Mouse (Mus musculus): ENCODE results near the gene Gm28308. TPM values are rescaled to one million over a fixed set of nuclear protein-coding genes. Genes with fewer than 3 reads are reported as not detected.

Gene Gm28308
- total RNA-seq, 2 experiments from 2014 or later, result not detected

DNA sequence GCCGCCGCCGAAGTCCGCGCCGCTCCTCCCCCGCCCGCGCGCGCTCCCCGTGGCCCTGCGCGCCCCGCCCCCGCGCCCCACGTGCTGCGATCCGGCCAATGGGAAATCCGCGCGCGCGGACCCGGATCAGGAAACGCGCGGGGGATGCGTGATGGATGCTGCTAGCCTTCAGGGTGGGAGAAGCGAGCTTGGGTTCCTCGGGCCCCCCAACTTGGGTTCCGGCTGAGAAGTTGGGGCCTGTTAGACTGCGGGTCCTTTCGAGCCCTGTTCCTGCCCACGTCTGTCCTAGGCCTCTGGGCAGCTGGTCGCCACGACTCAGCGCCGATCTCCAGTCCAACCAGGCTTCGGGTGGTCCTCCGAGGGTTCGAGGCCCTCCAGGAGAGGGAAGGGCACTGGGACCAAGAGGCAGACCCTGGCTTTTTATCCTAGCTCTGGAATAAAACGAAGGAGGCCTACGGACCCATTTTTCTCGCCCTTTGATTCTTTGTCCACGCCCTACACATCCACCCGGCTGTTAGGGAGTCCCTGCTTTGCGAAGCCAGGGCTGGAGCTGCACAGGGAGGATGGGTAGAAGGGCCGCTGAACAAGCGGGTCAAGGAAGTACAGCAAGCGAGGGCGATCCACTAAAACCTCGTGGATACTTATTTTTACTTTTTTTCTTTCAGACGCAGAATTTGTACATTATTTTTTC is 21.1 kb downstream of the Gm28308 start:
- DNase-seq, result peak; percentile 76 to 80
- intact Hi-C loops (cut with DNase I), result loop anchor here (5.0 kb wide), 1 partner anchor 35 kb away; the partner anchor contains the start of gene Hoxa1

DNA sequence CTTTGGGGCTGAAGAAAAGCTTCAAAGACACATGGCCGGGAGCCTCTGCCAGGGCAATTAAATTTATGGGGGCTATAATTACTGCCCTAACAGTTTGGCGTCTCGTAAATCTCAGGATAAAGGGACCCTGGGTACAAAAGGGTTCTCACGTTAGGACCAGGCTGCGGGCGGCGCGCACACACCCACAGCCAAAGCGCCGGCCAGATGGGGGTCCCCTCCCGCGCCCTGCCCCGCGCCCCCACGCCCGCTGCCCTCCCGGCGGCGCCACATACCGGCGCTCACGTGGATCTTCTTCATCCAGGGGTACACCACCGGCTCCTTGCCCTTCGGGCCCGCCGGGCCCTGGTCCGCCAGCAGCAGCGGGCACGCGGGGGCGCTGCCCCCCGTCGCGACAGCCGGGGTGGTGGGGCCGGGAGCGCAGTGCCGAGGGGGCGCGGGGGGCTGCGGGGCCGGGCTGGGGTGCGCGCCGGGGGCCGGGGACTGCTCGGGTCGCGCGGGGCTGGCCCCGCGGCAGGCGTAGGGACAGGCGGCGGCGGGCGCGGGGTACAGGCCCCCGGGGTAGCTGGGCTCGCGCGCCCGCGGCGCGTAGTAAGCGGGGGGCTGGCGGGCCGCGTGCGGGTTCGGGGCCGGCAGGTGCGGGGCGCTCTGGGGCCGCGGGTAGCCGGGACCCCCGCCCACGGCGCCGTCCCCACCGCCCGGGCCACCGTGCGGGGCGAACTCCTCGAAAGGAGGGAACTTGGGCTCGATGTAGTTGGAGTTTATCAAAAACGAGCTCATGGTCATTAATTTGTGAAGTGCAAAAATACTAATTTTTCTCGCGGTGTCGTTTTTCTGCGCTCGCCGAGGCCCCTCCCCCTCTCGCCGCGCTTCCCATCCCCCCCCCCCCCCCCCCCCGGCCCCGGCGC is 22.0 kb downstream of the Gm28308 start, which contains the start of gene Hoxa4:
Gene Hoxa4, minus strand, starts transcription at position 848 of the 905 bp plus-strand sequence.
- intact Hi-C loops (cut with DNase I), result loop anchor here (5.0 kb wide), 1 partner anchor 34 kb away; the partner anchor contains the start of gene Hoxa1
- no peak for DNase-seq

DNA sequence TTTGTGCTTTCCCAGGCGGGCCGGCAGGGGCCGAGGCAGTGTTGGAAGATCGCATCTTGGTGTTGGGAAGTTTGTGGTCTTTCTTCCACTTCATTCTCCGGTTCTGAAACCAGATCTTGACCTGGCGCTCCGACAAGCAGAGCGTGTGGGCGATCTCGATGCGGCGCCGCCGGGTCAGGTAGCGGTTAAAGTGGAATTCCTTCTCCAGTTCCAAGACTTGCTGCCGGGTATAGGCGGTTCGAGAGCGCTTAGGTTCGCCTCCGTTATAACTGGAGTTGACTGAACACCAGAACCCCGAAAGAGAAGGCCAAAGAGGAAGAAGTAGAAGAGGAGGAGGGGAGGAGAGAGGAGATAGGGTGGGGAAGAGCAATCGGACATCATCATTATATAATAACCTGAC is 22.7 kb downstream of the Gm28308 start:
- intact Hi-C loops (cut with DNase I), result loop anchor here (5.0 kb wide), 1 partner anchor 33 kb away; the partner anchor contains the start of gene Hoxa1
- no peak for DNase-seq

DNA sequence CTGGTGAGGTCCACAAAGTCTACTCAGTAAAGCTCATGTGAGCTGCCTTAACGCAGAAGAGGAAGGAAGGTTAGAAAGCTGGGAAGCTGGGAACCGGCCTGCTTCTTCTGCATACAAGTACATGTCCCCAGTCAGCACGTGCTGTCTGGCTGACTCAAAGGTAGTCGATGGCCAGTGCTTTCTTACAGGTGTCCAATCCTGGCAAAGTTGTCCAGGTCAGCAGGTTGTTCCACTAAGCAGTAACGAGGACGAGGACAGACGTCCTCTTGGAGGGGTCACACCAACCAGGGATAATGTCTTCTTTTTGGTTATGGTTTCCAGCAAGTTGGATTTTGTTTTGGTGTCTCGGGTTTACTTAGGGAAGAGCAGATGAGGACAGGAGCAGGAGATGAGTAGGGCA is 23.2 kb downstream of the Gm28308 start:
- intact Hi-C loops (cut with DNase I), result loop anchor here (5.0 kb wide), 1 partner anchor 33 kb away; the partner anchor contains the start of gene Hoxa1

DNA sequence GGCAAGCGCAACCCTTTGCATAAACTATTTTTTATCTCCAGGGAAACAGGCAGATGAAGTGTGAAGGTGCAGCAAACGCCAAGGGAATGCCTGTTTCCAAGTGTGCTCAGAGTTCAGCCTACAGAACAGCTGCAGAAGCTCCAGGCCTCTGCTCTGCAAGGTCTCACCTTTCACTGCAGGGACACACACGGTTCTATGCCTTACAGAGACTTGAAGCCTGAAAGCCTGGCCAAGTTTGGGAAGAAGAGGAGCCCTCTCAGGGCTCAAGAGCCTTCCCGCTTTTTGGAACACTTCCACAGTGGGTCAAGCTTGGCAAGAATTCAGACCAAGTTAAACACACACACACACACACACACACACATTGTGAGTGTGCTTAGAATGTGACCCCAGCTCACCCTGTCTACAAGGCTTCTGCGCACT is 24.0 kb downstream of the Gm28308 start:
- intact Hi-C loops (cut with DNase I), result no loop called here
- no peak for DNase-seq

More for the DNA sequence above, 23.2 kb downstream of the Gm28308 start:
- no peak for DNase-seq

DNA sequence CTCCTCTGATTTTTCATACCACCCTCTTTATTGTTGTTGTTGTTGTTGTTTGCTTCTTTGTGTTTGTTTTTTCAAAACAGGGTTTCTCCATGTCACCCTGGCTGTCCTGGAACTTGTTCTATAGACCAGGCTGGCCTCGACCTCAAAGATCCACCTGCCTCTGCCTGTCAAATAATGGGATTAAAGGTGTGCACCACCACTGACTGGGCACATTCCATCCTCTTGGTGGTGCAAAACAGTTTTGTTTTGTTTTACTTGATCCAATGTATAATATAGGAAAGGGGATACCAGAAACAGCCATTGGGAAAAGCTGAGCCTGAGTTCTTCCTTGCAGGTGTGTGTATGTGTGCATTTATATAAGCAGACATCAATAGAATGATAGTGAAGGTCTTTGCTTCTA is 26.6 kb downstream of the Gm28308 start:
- intact Hi-C loops (cut with DNase I), result no loop called here

DNA sequence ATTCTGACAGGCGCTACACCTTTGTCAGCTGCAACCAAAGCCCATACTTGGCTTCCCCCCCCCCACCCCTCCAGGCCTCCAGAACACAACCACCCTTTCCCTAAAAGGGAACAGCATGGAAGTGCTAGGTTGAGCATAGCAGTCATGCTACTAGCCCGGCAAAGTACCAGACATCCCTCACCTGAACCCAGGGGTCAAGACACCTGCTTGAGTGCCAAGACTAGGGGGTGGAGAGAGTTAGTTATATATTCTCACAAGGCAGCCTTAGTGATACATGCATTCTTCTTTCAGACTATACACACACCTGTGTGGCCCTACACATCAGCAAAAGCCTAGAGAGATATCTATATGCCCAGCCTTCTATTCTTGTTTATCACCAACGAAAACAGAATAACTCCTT is 27.3 kb downstream of the Gm28308 start:
- intact Hi-C loops (cut with DNase I), result no loop called here
- no peak for DNase-seq

More for the DNA sequence above, 26.6 kb downstream of the Gm28308 start:
- DNase-seq, result no peak

DNA sequence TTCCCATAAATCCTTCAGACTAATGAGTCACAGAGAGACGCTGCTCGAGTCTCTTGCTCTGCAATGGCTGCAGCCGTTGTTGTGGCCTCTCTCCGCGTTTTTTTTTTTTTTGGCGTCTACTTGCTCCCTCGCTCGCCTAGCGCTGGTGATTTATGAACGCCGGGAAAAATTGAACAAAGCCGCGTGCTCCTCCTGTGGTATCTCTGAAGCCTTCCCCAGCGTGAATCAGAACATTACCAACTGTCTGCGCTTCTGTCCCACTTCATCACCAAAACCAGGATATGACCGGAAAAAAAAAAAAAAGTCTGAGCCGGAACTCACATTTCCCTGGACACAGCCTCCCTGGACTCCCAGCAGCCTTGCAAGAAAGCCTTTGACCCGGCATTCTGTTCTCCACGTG is 27.9 kb downstream of the Gm28308 start:
- intact Hi-C loops (cut with DNase I), result no loop called here
- DNase-seq, result no peak

DNA sequence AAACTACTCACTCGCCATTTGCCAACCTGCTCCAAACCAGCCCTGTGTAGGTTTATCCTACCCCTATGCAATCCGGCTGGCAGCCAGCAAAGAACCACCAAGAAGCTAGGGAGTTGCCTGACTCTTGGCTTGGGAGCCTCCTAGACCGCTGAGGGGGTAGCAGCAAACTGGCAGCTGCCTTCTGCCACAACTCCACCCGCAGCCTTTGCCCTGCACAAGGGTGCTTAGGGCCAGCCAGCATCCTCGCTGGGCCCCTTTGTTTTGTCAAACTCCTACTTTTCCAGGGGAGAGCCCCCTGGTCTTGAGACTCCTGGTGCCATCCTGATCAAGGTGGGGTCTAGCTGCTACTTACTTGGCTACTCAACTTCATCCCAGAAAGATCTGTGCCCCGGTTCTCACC is 28.5 kb downstream of the Gm28308 start:
- intact Hi-C loops (cut with DNase I), result no loop called here
- DNase-seq, result no peak

DNA sequence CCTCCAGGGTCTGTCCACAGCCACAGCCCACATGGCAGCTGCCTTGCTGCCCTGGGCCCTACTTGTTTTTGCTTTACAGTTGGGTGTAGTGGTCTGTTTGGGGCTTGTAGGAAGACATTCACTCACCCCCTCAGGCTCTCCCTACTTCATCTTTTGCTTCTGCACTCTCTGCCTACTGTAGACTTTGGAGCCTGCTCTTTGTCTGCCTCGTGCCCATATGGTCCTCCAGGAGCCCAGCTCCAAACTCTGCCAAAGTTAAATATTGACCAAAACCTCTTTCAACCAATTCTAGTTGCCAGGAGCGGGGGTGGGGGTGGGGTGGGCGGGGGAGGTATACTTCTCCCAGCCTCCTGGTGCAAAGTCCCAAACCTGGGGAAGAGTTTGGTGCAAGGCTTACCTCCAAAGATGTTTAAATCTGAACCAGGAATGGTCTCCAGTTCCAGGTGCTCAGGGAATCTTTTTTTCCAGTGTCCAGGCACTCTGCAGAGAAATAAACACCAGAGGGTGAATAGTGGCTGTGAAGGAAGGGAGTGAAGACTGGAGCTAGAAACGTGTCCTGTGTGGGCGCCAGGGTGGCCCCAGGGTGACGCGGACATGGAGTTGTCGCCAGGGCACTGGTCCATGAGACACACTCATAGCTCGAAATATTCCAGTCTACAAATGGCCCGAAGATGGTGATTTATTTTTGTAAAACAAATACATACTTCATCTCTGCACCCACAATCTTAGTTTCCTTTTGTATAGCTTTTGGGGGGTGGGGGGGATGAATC is 29.6 kb downstream of the Gm28308 start:
- DNase-seq, result no peak
- intact Hi-C loops (cut with DNase I), result no loop called here

DNA sequence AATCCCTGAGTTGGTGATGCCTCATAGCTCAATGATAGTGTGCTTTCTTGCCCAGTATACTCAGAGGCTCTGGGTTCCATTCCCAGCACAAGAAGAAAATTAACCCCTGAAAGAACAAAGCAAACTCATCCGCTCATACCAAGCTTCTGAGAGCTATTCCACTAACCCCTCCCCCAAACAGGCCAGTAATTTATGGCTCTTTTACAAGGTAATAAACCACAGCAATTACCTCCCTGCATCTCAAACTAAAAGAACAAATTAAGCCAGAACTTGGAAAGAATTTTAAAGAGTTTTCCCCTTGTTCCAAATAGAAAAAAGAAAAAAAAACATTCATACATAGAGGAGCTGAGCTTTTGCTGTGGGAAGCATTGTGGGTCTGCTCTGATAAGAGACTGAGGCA is 30.3 kb downstream of the Gm28308 start:
- no peak for DNase-seq
- intact Hi-C loops (cut with DNase I), result no loop called here

DNA sequence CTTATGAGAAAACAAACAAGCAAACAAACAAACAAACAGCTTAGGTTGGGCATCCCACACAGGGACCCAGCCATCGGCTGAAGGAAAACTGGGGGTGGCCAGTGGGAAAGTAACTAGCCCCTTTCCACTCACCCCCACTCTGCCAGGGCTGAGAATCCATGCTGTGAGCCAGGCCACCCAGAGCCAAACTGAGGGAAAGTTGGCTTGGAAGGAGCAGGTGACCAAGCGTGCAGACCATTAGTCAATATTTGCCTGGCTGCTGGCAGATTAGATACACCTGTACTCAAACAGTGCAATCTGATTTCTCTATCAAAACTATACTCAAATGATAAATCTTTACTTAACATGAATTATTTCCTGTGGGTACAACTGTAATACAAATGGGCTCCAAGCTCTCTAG is 31.1 kb downstream of the Gm28308 start:
- intact Hi-C loops (cut with DNase I), result no loop called here
- no peak for DNase-seq

DNA sequence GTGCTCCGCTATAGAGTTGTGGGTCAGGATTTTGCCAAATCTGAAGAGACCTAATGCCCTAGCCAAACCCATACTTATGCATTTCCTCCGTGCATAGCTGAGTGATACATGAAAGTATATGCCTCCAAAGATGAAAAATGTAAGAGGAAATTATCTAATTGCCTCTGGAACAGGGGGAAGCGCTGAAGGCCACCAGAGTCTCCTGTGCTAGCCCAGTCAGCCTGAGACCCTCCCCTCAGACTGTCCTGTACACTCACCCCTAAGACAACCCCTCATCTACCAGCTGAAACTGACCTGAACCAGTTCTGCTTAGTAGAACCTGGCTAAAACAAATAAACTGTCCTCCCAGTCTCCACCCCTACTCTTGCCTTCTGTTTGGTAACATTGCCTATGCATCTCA is 32.4 kb downstream of the Gm28308 start:
- intact Hi-C loops (cut with DNase I), result no loop called here
- DNase-seq, result no peak

DNA sequence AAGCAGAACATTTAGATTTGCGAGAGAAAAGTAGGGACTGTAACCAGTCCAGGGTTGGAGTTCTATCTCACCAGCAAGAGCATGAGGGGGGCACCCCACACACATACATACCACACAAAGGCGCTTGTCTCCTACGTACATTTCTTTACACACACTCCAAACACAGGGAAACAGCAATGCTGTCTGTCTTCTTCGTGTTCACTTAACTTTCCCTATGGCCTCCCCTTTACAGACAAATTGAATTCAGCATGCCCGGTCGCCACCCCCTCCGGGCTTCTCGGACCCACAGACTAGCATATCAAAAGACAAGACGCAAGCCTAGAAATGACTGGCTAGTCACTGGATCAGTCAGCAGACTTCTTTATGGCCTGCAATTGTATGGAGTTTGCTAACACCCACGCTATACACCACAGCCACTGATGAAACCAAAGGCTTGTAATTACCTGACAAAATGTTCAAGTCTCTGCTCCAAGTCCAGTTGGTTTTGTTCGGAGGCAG is 32.9 kb downstream of the Gm28308 start:
- no peak for DNase-seq
- intact Hi-C loops (cut with DNase I), result no loop called here

DNA sequence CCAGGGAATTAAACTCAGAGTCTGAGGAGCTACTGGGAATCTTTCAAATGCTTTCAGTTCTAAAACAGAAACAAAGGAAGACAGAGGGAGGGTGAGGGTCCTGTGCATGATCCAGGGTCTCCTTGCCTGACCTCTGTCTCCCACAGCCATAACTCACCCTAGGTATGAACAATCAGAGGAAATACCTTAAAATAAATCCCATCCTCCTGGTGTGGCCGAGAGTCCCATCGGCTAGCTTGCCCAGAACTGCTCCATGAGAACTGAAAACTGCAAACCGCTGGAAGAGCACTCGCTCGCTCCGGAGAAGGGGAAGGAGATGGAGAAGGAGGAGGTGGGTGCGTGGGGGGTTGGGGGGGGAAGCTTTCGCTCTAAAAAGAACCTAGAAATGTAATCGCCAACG is 33.4 kb downstream of the Gm28308 start:
- DNase-seq, result no peak
- intact Hi-C loops (cut with DNase I), result no loop called here

DNA sequence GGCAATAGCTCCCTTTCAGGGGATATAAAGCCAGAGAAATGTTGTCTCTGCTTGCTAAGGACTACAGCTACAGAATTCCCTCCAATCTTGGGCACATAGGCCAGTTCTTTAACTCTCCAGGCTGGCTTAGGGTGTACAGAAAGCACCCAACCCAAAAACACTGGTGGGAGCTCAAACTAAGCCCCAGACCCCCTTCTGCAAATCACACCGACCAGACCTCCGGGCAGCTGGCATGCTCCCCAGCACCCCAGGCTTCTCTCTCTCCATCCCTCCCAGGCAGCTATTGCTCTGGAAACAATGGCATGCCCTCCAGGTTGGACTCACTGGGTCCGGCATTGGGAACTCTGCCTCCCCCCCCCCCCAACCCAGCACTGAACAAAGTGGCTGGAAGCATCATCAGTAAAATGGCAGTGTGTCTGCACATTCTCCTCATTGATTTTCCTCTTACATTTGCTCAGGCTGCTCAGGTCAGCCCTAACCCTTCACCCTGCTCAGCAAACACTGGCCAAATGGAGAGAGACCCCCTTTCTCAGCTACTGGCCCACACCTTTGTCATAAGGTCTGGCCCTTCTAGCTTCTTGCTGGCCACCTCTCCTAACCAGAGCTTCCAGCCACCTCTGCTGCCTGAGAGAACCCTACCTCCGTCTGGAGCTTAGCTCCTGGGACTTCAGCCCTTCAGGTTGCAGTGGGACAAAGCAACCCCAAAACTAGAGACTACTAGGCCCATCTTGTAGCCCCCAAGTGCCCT is 34.0 kb downstream of the Gm28308 start:
- no peak for DNase-seq
- intact Hi-C loops (cut with DNase I), result no loop called here

DNA sequence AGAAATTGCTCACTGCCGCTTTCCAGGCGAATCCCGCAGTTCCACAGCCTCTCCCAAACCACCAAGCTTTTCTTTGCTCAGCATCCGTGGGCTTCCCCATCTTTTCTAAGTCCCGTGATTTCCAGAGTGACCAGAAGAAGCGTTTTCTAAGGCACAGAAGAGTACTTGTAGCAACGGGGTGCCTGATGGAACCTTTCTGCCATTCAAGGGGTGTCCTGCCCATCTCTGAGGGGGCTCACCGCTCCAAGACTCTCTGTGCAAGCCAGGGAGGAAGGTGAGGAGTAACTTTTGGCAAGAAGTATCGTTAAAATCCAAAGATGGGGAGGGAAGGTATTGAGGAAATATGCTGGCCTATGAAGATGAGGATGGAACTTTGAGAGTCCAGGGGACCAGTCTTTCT is 35.3 kb downstream of the Gm28308 start:
- intact Hi-C loops (cut with DNase I), result no loop called here
- DNase-seq, result no peak

DNA sequence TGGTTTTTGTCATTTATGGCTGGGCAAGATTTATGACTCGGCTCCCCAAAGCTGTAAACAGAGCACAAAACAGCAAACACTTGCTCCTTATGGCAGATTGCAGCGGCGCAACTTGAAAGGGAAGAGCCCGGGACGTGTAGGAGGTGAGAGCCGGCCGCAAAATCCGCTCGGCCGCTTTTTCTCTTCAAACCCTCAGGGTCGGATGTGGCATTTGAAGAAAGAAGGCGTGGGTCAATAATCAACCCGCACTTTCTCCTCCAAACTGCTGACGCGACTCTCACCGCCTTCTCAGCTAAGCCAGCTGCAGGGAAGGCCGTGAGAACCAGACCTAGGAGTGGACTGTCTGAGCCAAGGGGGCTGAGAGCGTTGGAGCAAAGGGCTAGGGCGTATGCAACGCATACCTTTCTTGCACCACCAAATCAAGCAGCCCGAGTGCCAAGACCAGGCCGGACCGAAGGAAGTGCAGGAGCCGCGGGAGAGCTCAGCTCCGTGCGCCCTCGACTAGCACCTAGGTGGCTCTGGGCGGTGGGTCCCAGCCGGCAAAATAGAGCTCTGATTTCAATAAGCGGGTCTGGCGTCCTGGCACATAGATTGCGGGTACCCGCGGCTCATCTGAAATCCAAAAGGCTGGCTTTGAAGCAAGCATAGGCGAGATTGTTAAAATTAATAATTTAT is 35.9 kb downstream of the Gm28308 start, which contains the start of gene 5730596B20Rik:
Gene 5730596B20Rik, plus strand, starts transcription at position 438 of the 675 bp plus-strand sequence.
- intact Hi-C loops (cut with DNase I), result no loop called here
- no peak for DNase-seq

DNA sequence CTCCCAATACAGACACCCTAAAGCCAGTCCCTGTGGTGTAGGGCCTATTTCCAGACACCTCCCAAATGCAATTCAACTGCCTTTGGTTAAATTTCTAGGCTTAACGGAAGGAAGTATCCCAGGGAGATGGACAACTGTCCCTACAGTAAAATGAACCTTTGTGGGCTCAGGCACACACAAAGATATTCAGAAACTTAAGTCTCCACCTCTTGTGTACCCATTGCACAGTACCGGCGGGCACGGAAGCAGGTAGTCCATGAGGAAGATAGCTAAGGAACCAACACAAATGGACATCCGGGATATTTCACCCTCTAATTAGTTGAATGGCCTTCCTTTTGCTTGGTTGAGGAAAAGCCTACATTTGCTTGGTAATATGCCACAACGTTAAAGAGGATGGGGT is 36.7 kb downstream of the Gm28308 start:
- intact Hi-C loops (cut with DNase I), result no loop called here
- no peak for DNase-seq

All from heart, postnatal 36 days (tissue).